Mouse (Mus musculus) olfactory bulb, adult 2 months (tissue): ENCODE results near the gene Gstz1.
"Not testable (repeated sequence)": the region's sequence is repeated elsewhere in the genome, so short reads cannot be mapped to it uniquely, and the experiment has no call there.

ENCODE experiments used
- CTCF ChIP-seq: fragments of 200-500 bp; IDR thresholded peaks from 2 replicates; pipeline ENCODE4 v1.5.1; 2012; ENCODE audit warnings: low read depth, mild to moderate bottlenecking, low read length, moderate library complexity; ENCODE audit not compliant: insufficient read depth
- POLR2A ChIP-seq: fragments of 200-500 bp; IDR thresholded peaks from 2 replicates; pipeline ENCODE4 v1.6.1; 2012; ENCODE audit warnings: mild to moderate bottlenecking, low read depth, low read length, moderate library complexity; ENCODE audit not compliant: insufficient read depth

DNA sequence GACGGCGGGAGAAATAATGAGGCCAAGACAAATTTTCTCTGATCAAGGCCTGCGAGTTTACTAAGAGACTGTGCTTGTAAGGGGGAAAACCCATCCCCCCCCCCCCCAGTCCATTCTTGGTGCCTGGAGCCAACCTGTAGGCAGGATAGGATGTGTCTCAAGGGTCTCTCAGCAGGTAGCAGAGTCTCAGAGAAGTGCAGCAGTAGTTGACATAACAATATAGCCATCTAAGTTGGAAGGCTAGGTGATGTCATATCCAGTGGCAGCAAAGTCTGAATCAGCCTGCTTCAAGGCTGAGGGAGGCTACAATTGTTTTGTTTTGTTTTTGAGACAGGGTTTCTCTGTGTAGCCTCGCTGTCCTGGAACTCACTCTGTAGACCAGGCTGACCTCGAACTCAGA lies 58.8 kb downstream of the Gstz1 start:
- TF ChIP-seq POLR2A, CTCF: not testable (repeated sequence)
